ENCODE assay signal across 27 mouse cellular contexts in the genomic region with DNA sequence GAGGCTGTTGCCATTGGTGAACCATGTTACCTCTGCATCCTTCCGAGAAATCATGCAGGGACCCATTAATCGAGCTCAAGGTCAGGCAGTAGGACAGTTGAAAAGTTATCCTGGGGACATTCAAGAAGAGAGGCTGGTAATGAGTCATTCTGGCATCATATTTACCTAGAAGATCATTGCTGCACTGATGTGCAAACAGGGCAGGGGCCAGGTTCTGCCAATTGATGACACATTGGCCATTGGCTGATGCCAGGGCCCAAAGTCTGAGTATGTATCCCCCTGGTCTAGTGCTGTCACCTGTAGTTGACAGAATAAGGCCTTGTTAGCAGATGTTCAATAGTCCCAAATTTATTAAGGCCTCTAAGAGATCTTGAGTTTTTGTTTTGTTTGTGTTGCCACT.
"Had no signal": no experiment of that assay in that cellular context is flagged by ENCODE, and none has a peak within 500 bp of the region (broad histone marks: within the 10 kb centered on the region; RNA-seq: fewer than 3 reads in every experiment).

No protein-coding gene starts in this region.

- ATAC-seq: hindbrain, postnatal 0 days; intestine, embryonic 16.5 days had no signal

- H3K9me3 ChIP-seq: heart, embryonic 13.5 days; hindbrain, embryonic 15.5 days; kidney, embryonic 15.5 days; limb, embryonic 15.5 days; liver, embryonic 13.5 days; liver, embryonic 15.5 days had no signal

- H3K27me3 ChIP-seq: heart, embryonic 13.5 days; heart, embryonic 15.5 days; hindbrain, embryonic 13.5 days; hindbrain, embryonic 15.5 days; kidney, embryonic 15.5 days; limb, embryonic 13.5 days; limb, embryonic 15.5 days; liver, embryonic 13.5 days; liver, embryonic 15.5 days had no signal

- H3K36me3 ChIP-seq: heart, embryonic 13.5 days; heart, embryonic 15.5 days; hindbrain, embryonic 13.5 days; hindbrain, embryonic 15.5 days; kidney, embryonic 15.5 days; limb, embryonic 13.5 days; limb, embryonic 15.5 days; liver, embryonic 13.5 days; liver, embryonic 15.5 days had no signal

- DNase-seq: gastrocnemius, postnatal 14 days; gastrocnemius, postnatal 36 days; heart, adult 2 months; heart, postnatal 14 days; heart, postnatal 36 days; kidney, adult 11 months; kidney, adult 2 months; kidney, adult 9 months; kidney, postnatal 14 days; kidney, postnatal 36 days; layer of hippocampus, adult 9-11 months; layer of hippocampus, postnatal 36 days; left cerebral cortex, postnatal 4 days; liver, embryonic 13.5 days; lung, adult 18-20 months had no signal

- H3K4me1 ChIP-seq: heart, embryonic 15.5 days; kidney, embryonic 15.5 days; liver, embryonic 13.5 days; liver, embryonic 15.5 days had no signal

- H3K4me3 ChIP-seq: heart, adult 2 months; heart, embryonic 13.5 days; heart, embryonic 15.5 days; hindbrain, embryonic 13.5 days; hindbrain, embryonic 15.5 days; kidney, embryonic 15.5 days; limb, embryonic 13.5 days; limb, embryonic 15.5 days; liver, embryonic 13.5 days; liver, embryonic 15.5 days had no signal

- H3K9ac ChIP-seq: heart, embryonic 13.5 days; heart, embryonic 15.5 days; hindbrain, embryonic 13.5 days; hindbrain, embryonic 15.5 days; kidney, embryonic 15.5 days; limb, embryonic 13.5 days; limb, embryonic 15.5 days; liver, embryonic 13.5 days; liver, embryonic 15.5 days had no signal

- H3K27ac ChIP-seq: heart, adult 2 months; heart, embryonic 13.5 days; heart, embryonic 15.5 days; hindbrain, embryonic 13.5 days; hindbrain, embryonic 15.5 days; kidney, embryonic 15.5 days; kidney, postnatal 0 days; limb, embryonic 13.5 days; limb, embryonic 15.5 days; liver, embryonic 13.5 days; liver, embryonic 15.5 days had no signal

- H3K4me2 ChIP-seq: heart, embryonic 11.5 days; heart, embryonic 13.5 days; heart, embryonic 15.5 days; hindbrain, embryonic 13.5 days; hindbrain, embryonic 15.5 days; kidney, embryonic 15.5 days; limb, embryonic 13.5 days; limb, embryonic 15.5 days; liver, embryonic 13.5 days; liver, embryonic 15.5 days had no signal
